Mouse (Mus musculus) CD4-positive, CD25-positive, alpha-beta regulatory T cell, adult 4 months (primary cell): ENCODE results near the gene Lce1f. TPM values are rescaled to one million over a fixed set of nuclear protein-coding genes. Genes with fewer than 3 reads are reported as not detected.

ENCODE experiments used
- ATAC-seq: one replicate; pipeline ENCODE4 v1.8.0; 2017
- polyA plus RNA-seq, 2 experiments: library from polyadenylated mRNA; unstranded; fragments of 100-300 nt; shearing (Covaris generic); gene quantifications; one replicate each; pipeline ENCODE4 v1.2.1; 2017

Gene Lce1f
- polyA plus RNA-seq = not detected

- ATAC-seq = no peak
These were observed at the start of gene Lce1f for GRCm38 (mm10) chr3:92720250-92720649. Lce1f (minus strand) TSS chr3:92720350.

- no peak for ATAC-seq
These were observed 44.8 kb upstream of the Lce1f start, which contains the start of gene Lce1h for GRCm38 (mm10) chr3:92764965-92765364. Lce1h (minus strand) TSS chr3:92765065.

- ATAC-seq = no peak
These were observed 33.0 kb upstream of the Lce1f start for GRCm38 (mm10) chr3:92753197-92753596.

- no peak for ATAC-seq
These were observed 32.1 kb upstream of the Lce1f start, which contains the start of gene Lce1g for GRCm38 (mm10) chr3:92752238-92752637. Lce1g (minus strand) TSS chr3:92752338.

DNA sequence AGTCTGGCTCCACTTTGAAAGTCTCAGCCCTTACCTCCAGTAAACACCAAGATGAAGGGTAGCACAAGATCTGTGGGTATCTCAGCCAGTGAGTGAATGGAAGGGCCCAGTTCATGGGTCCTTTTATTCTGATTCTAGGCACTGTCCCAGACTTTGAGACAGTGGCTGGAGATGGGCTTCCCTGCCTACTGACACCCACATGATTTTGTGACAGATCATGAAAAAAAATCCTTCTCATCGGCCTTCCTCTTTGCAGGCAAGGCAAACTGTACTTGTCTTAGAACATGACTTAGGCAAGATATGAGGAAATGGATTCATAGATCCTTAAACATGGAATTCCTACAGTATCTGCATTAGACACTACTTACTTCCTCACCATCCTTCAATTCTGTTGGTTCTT lies 18.8 kb upstream of the Lce1f start, which contains the start of gene Gm38119:
Gene Gm38119 (minus strand): TSS at position 101 of the 400 bp plus-strand sequence.
- no peak for ATAC-seq

- ATAC-seq = no peak
These were observed 2.5 kb upstream of the Lce1f start for GRCm38 (mm10) chr3:92722631-92723030.

- ATAC-seq = no peak
These were observed 5.0 kb downstream of the Lce1f start for GRCm38 (mm10) chr3:92715122-92715521.

DNA sequence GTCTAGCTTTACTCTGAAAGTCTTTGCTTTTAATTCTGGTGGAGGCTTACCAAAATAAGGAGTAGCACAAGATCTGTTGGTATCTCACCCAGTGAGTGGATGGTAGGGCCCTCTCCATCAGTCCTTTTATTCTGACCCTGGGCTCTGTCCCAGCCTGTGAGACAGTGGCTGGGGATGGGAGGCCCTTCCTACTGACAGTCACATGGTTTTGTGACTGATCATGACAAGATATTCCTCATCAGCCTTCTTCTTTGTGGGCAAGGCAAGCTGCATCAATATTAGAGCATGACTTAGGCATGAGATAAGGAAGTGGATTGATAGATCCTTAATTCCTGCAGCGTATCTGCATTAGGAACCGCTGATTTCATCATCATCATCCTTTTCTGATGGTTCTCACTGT lies 11.2 kb downstream of the Lce1f start, which contains the start of gene Lce1e:
Gene Lce1e (minus strand): TSS at position 101 of the 400 bp plus-strand sequence.
- ATAC-seq = no peak

DNA sequence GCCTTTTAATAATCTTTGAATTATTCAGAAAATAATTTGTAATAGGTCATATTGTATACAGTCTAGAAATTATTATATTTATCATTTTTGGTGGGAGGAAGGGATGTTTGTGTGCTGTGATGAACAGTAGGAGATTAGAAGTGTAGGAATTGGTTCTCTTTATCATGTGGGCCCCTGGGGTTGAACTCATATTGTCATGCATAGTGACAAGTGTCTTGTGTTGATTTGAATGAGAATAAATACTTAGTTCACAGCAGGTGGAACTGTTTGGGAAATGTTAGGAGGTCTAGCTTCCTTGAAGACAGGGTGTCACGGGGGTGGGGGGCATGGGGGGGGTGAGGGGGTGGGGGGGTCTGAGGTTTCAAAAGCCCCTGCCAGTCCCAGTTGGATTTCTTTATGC lies 25.5 kb downstream of the Lce1f start:
- ATAC-seq = no peak

- no peak for ATAC-seq
These were observed 28.5 kb downstream of the Lce1f start for GRCm38 (mm10) chr3:92691688-92692087.

DNA sequence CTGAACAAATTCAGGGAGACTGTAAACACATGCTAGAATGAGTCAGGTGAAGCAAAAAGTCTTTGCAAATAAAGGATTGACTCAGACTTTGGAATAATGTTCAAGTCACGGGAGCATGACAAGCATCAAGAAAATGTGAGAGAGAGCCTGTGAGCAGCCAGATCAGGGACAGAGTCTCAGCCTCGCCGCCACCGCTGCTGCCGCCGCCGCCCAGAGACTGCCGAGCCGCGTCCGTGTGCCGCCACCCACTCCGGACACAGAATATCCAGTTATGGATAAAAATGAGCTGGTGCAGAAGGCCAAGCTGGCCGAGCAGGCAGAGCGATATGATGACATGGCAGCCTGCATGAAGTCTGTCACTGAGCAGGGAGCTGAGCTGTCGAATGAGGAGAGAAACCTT lies 31.0 kb downstream of the Lce1f start:
- ATAC-seq = peak; percentile 39

GRCm38 (mm10) chr3:92687110-92687509 lies 33.0 kb downstream of the Lce1f start, which contains the start of gene Lce1d:
Lce1d (minus strand) TSS chr3:92687210.
- no peak for ATAC-seq

GRCm38 (mm10) chr3:92678947-92679346 lies 41.2 kb downstream of the Lce1f start, which contains the start of gene Lce1c:
Lce1c (plus strand) TSS chr3:92679247.
- ATAC-seq = no peak

DNA sequence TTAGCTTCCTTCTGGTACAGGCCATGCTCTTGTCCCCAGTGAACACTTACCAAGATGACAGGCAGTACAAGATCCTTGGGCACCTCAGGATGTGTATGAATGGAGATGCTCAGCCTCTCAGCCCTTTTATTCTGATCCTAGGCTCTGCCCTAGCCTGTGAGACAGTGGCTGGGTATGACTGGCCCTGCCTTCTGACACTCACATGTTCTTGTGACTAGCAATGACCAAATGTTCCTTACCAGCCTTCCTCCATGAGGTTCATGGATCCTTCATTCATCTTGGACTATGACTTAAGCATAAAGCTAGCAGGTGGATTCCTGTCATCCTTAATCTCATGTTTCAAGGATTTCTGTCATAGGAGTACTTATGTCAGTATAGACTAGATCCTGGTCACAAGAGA lies 49.9 kb downstream of the Lce1f start, which contains the start of gene Lce1a2:
Gene Lce1a2 (minus strand): TSS at position 101 of the 400 bp plus-strand sequence.
- ATAC-seq = no peak

Other genes with a start within 250 kb of the Lce1f start
- gene Sprr1a, start 234.5 kb downstream of the Lce1f start, polyA plus RNA-seq = not detected
- not detected for gene Sprr4, start 219.9 kb downstream of the Lce1f start, polyA plus RNA-seq
- not detected for gene 2310046K23Rik, start 185.8 kb downstream of the Lce1f start, polyA plus RNA-seq
- gene Ivl, start 146.6 kb downstream of the Lce1f start, polyA plus RNA-seq = not detected
- not detected for gene Smcp, start 131.4 kb downstream of the Lce1f start, polyA plus RNA-seq
- not detected for gene 2210017I01Rik, start 112.9 kb downstream of the Lce1f start, polyA plus RNA-seq
- gene Lce6a, start 98.7 kb downstream of the Lce1f start, polyA plus RNA-seq = not detected
- gene Lce1a1, start 72.0 kb downstream of the Lce1f start, polyA plus RNA-seq = not detected
- gene Lce1b, start 63.4 kb downstream of the Lce1f start, polyA plus RNA-seq = not detected
- gene Lce1a2, start 50.0 kb downstream of the Lce1f start, polyA plus RNA-seq = not detected
- gene Lce1c, start 41.1 kb downstream of the Lce1f start, polyA plus RNA-seq = not detected
- gene Lce1d, start 33.1 kb downstream of the Lce1f start, polyA plus RNA-seq = not detected
- not detected for gene Lce1e, start 11.3 kb downstream of the Lce1f start, polyA plus RNA-seq
- not detected for gene Gm38119, start 18.7 kb upstream of the Lce1f start, polyA plus RNA-seq
- gene Lce1g, start 32.0 kb upstream of the Lce1f start, polyA plus RNA-seq = not detected
- not detected for gene Lce1h, start 44.7 kb upstream of the Lce1f start, polyA plus RNA-seq
- gene Lce1i, start 58.5 kb upstream of the Lce1f start, polyA plus RNA-seq = not detected
- not detected for gene Lce1j, start 70.2 kb upstream of the Lce1f start, polyA plus RNA-seq
- not detected for gene Lce1k, start 87.5 kb upstream of the Lce1f start, polyA plus RNA-seq
- gene Kprp, start 106.9 kb upstream of the Lce1f start, polyA plus RNA-seq = not detected
- not detected for gene Lce1l, start 130.9 kb upstream of the Lce1f start, polyA plus RNA-seq
- gene 2310050C09Rik, start 149.9 kb upstream of the Lce1f start, polyA plus RNA-seq = not detected
- gene Lce3a, start 205.9 kb upstream of the Lce1f start, polyA plus RNA-seq = not detected
- gene Lce3b, start 212.6 kb upstream of the Lce1f start, polyA plus RNA-seq = not detected
- gene Lce3c, start 224.1 kb upstream of the Lce1f start, polyA plus RNA-seq = not detected
- gene Lce3d, start 237.0 kb upstream of the Lce1f start, polyA plus RNA-seq = not detected
- gene Lce3e, start 246.7 kb upstream of the Lce1f start, polyA plus RNA-seq = not detected